Mouse (Mus musculus) ES-Bruce4 (cell line): ENCODE results near the gene Tdrd9. TPM values are rescaled to one million over a fixed set of nuclear protein-coding genes. Genes with fewer than 3 reads are reported as not detected.
"Not testable (repeated sequence)": the region's sequence is repeated elsewhere in the genome, so short reads cannot be mapped to it uniquely, and the experiment has no call there.

Experiments used
- H3K27ac ChIP-seq: 2 replicates; pipeline ENCODE4 v1.5.1; 2012; ENCODE audit warnings: low read length, inconsistent platforms; ENCODE audit not compliant: insufficient read depth
- H3K27me3 ChIP-seq: 2 replicates; pipeline ENCODE4 v1.6.1; 2012; ENCODE audit warnings: mild to moderate bottlenecking, low read length, inconsistent platforms; ENCODE audit not compliant: control insufficient read depth, poor library complexity, insufficient read depth, severe bottlenecking
- H3K36me3 ChIP-seq: 2 replicates; pipeline ENCODE4 v1.6.1; 2012; ENCODE audit warnings: inconsistent platforms, mild to moderate bottlenecking, low read length, moderate library complexity; ENCODE audit not compliant: control insufficient read depth, poor library complexity, insufficient read depth, severe bottlenecking
- H3K4me1 ChIP-seq: one replicate; pipeline ENCODE4 v1.8.1; 2011; ENCODE audit warnings: low read length; ENCODE audit not compliant: control insufficient read depth, insufficient read depth
- H3K4me3 ChIP-seq: 2 replicates; pipeline ENCODE4 v1.5.1; 2011; ENCODE audit warnings: low read depth, mild to moderate bottlenecking, low read length
- H3K9ac ChIP-seq: 2 replicates; pipeline ENCODE4 v1.6.1; 2012; ENCODE audit warnings: low read depth, mild to moderate bottlenecking, inconsistent platforms; ENCODE audit not compliant: poor library complexity, severe bottlenecking
- H3K9me3 ChIP-seq: replicated peaks from 2 replicates; pipeline ENCODE4 v1.6.1; 2012; ENCODE audit warnings: mild to moderate bottlenecking, low read length, inconsistent platforms; ENCODE audit not compliant: control insufficient read depth, poor library complexity, insufficient read depth, severe bottlenecking
- CTCF ChIP-seq: IDR thresholded peaks from one replicate; pipeline ENCODE4 v1.8.1; 2011; ENCODE audit warnings: low read depth, low read length
- EP300 ChIP-seq: IDR thresholded peaks from 2 replicates; pipeline ENCODE4 v1.6.1; 2011; ENCODE audit warnings: low read depth, low read length; ENCODE audit not compliant: insufficient read depth
- POLR2A ChIP-seq: IDR thresholded peaks from one replicate; pipeline ENCODE4 v1.8.1; 2011; ENCODE audit warnings: low read length; ENCODE audit not compliant: insufficient read depth
- polyA plus RNA-seq: library from polyadenylated mRNA; stranded (reverse); fragments of >200 nt; gene quantifications from 2 replicates; pipeline ENCODE4 v1.2.4, GENCODE M21; 2011; ENCODE audit warnings: low read depth; ENCODE audit not compliant: missing spikeins, insufficient read depth, insufficient read length

The Tdrd9 gene
- polyA plus RNA-seq, 1 experiment, result not detected

- Histone ChIP-seq H3K27ac (no peak overlapping the region), H3K36me3 (no peaks in the 10 kb centered on the region), H3K4me1 (peaks cover 6% of the 10 kb centered on the region), H3K4me3 (no peak overlapping the region), H3K9me3 (no peaks in the 10 kb centered on the region), H3K9ac (no peak overlapping the region), H3K27me3 (no peaks in the 10 kb centered on the region)
- TF ChIP-seq EP300 (no peak), POLR2A (no peak), CTCF (no peak)
Observed at GRCm38 (mm10) chr12:111933032-111933704, 38.2 kb upstream of the Tdrd9 start.

- Histone ChIP-seq H3K4me3 (no peak overlapping the region), H3K9me3 (no peaks in the 10 kb centered on the region), H3K27ac (no peak overlapping the region), H3K36me3 (no peaks in the 10 kb centered on the region), H3K27me3 (no peaks in the 10 kb centered on the region), H3K9ac (no peak overlapping the region), H3K4me1 (peaks cover 14% of the 10 kb centered on the region)
- TF ChIP-seq CTCF, result no peak
- no peak for TF ChIP-seq EP300
- TF ChIP-seq POLR2A, result no peak
Observed at GRCm38 (mm10) chr12:111933971-111934370, 37.4 kb upstream of the Tdrd9 start.

GRCm38 (mm10) chr12:111936706-111937550 lies 34.4 kb upstream of the Tdrd9 start:
- Histone ChIP-seq H3K4me1 (peaks cover 17% of the 10 kb centered on the region), H3K36me3 (no peaks in the 10 kb centered on the region), H3K27me3 (no peaks in the 10 kb centered on the region), H3K9me3 (no peaks in the 10 kb centered on the region), H3K27ac (no peak overlapping the region), H3K9ac (0 out of 2 replicates have a peak overlapping the region, but pooled peaks have one; percentile 4), H3K4me3 (peak overlapping the region; percentile 15)
- TF ChIP-seq CTCF (no peak), EP300 (peak; percentile 74; the same call in 1 of the 2 replicates), POLR2A (no peak)

GRCm38 (mm10) chr12:111938623-111939177 lies 32.7 kb upstream of the Tdrd9 start:
- Histone ChIP-seq H3K27ac (no peak overlapping the region), H3K36me3 (no peaks in the 10 kb centered on the region), H3K4me3 (no peak overlapping the region), H3K27me3 (no peaks in the 10 kb centered on the region), H3K9ac (no peak overlapping the region), H3K4me1 (peaks cover 18% of the 10 kb centered on the region), H3K9me3 (no peaks in the 10 kb centered on the region)
- no peak for TF ChIP-seq CTCF
- no peak for TF ChIP-seq EP300
- no peak for TF ChIP-seq POLR2A

GRCm38 (mm10) chr12:111943421-111944064 lies 27.8 kb upstream of the Tdrd9 start:
- no peak overlapping the region for H3K27ac ChIP-seq
- no peaks in the 10 kb centered on the region for H3K27me3 ChIP-seq
- peak overlapping the region; percentile 14; the same call in 1 of the 2 replicates for H3K4me3 ChIP-seq
- no peak overlapping the region for H3K9ac ChIP-seq
- TF ChIP-seq EP300 (no peak), CTCF (no peak), POLR2A (no peak)
- no peaks in the 10 kb centered on the region for H3K9me3 ChIP-seq
- H3K36me3 ChIP-seq, result no peaks in the 10 kb centered on the region
- H3K4me1 ChIP-seq, result peaks cover 9% of the 10 kb centered on the region

- not testable (repeated sequence) for H3K9me3 ChIP-seq, H3K27ac ChIP-seq, H3K4me1 ChIP-seq, H3K9ac ChIP-seq, H3K36me3 ChIP-seq, H3K27me3 ChIP-seq
- peak overlapping the region; percentile 14; the same call in 1 of the 2 replicates for H3K4me3 ChIP-seq
Observed at GRCm38 (mm10) chr12:111944065-111944987, 27.0 kb upstream of the Tdrd9 start.
